Mouse (Mus musculus): ENCODE data around the gene Abhd15. TPM values are rescaled to one million over a fixed set of nuclear protein-coding genes. Genes with fewer than 3 reads are reported as not detected.

Gene Abhd15
- total and polyA plus RNA-seq, 2 experiments from 2014 or later: 1.2 to 2.1 TPM

- no peaks in the 10 kb centered on the region for H3K27me3 ChIP-seq (ENCODE audit: control insufficient read depth, insufficient read depth, low read length)
- H3K9ac ChIP-seq (replicated peaks; ENCODE audit: low read depth, low read length): no peak overlapping the region
- 65% methylated on average over 2 of the region's 2 CpGs for WGBS
- no peak for TF ChIP-seq EP300 (IDR thresholded peaks at IDR 0.05; ENCODE audit: low read depth)
- TF ChIP-seq CTCF (IDR thresholded peaks at IDR 0.05; ENCODE audit: low read depth): no peak
- no peak overlapping the region for H3K4me2 ChIP-seq (ENCODE audit: low read depth, low read length)
- H3K27ac ChIP-seq (ENCODE audit: low read depth): no peak overlapping the region
- no peaks in the 10 kb centered on the region for H3K4me1 ChIP-seq (ENCODE audit: control insufficient read depth, insufficient read depth)
- DNase-seq (ENCODE audit: low spot score) (no peak), ATAC-seq (ENCODE audit: insufficient read depth, low read depth) (no peak)
- peaks cover 8% of the 10 kb centered on the region for H3K36me3 ChIP-seq (replicated peaks; ENCODE audit: control insufficient read depth, insufficient read depth, low read length)
- no peak overlapping the region for H3K4me3 ChIP-seq (ENCODE audit: low read depth, low read length)
- no peaks in the 10 kb centered on the region for H3K9me3 ChIP-seq (replicated peaks; ENCODE audit: control insufficient read depth, low read length)
Observed at GRCm38 (mm10) chr11:77530862-77531261, 15.9 kb downstream of the Abhd15 start.

GRCm38 (mm10) chr11:77532202-77532846, 17.4 kb downstream of the Abhd15 start:
- WGBS: 87% methylated on average over 4 of the region's 4 CpGs
- peaks cover 23% of the 10 kb centered on the region for H3K36me3 ChIP-seq (replicated peaks; ENCODE audit: control insufficient read depth, insufficient read depth, low read length)
- no peak overlapping the region for H3K9ac ChIP-seq (replicated peaks; ENCODE audit: low read depth, low read length)
- no peaks in the 10 kb centered on the region for H3K9me3 ChIP-seq (replicated peaks; ENCODE audit: control insufficient read depth, low read length)
- H3K4me3 ChIP-seq (ENCODE audit: low read depth, low read length): no peak overlapping the region
- TF ChIP-seq EP300 (IDR thresholded peaks at IDR 0.05; ENCODE audit: low read depth) (no peak), CTCF (IDR thresholded peaks at IDR 0.05; ENCODE audit: low read depth) (no peak)
- no peak overlapping the region for H3K27ac ChIP-seq (ENCODE audit: low read depth)
- no peaks in the 10 kb centered on the region for H3K4me1 ChIP-seq (ENCODE audit: control insufficient read depth, insufficient read depth)
- ATAC-seq (ENCODE audit: insufficient read depth, low read depth): no peak
- H3K4me2 ChIP-seq (ENCODE audit: low read depth, low read length): no peak overlapping the region
- no peaks in the 10 kb centered on the region for H3K27me3 ChIP-seq (ENCODE audit: control insufficient read depth, insufficient read depth, low read length)
- no peak for DNase-seq (ENCODE audit: low spot score)

- no peaks in the 10 kb centered on the region for H3K27me3 ChIP-seq (ENCODE audit: control insufficient read depth, insufficient read depth, low read length)
- H3K27ac ChIP-seq (ENCODE audit: low read depth): no peak overlapping the region
- ATAC-seq (ENCODE audit: insufficient read depth, low read depth) (no peak), DNase-seq (ENCODE audit: low spot score) (no peak)
- 93% methylated on average over 7 of the region's 7 CpGs for WGBS
- no peak overlapping the region for H3K4me3 ChIP-seq (ENCODE audit: low read depth, low read length)
- no peaks in the 10 kb centered on the region for H3K4me1 ChIP-seq (ENCODE audit: control insufficient read depth, insufficient read depth)
- no peak overlapping the region for H3K4me2 ChIP-seq (ENCODE audit: low read depth, low read length)
- no peak for TF ChIP-seq CTCF (IDR thresholded peaks at IDR 0.05; ENCODE audit: low read depth)
- TF ChIP-seq EP300 (IDR thresholded peaks at IDR 0.05; ENCODE audit: low read depth): no peak
- peaks cover 75% of the 10 kb centered on the region for H3K36me3 ChIP-seq (replicated peaks; ENCODE audit: control insufficient read depth, insufficient read depth, low read length)
- no peaks in the 10 kb centered on the region for H3K9me3 ChIP-seq (replicated peaks; ENCODE audit: control insufficient read depth, low read length)
- no peak overlapping the region for H3K9ac ChIP-seq (replicated peaks; ENCODE audit: low read depth, low read length)
Observed at GRCm38 (mm10) chr11:77545261-77545660, 30.3 kb downstream of the Abhd15 start.

- H3K4me3 ChIP-seq (ENCODE audit: low read depth, low read length): no peak overlapping the region
- H3K4me2 ChIP-seq (ENCODE audit: low read depth, low read length): no peak overlapping the region
- H3K36me3 ChIP-seq (replicated peaks; ENCODE audit: control insufficient read depth, insufficient read depth, low read length): peaks cover 38% of the 10 kb centered on the region
- no peak overlapping the region for H3K9ac ChIP-seq (replicated peaks; ENCODE audit: low read depth, low read length)
- no peak overlapping the region for H3K27ac ChIP-seq (ENCODE audit: low read depth)
- 76% methylated on average over 3 of the region's 3 CpGs for WGBS
- DNase-seq (ENCODE audit: low spot score): no peak
- H3K4me1 ChIP-seq (ENCODE audit: control insufficient read depth, insufficient read depth): peaks cover 8% of the 10 kb centered on the region; the same call in 1 of the 2 replicates
- ATAC-seq (ENCODE audit: insufficient read depth, low read depth): no peak
- no peaks in the 10 kb centered on the region for H3K27me3 ChIP-seq (ENCODE audit: control insufficient read depth, insufficient read depth, low read length)
- H3K9me3 ChIP-seq (replicated peaks; ENCODE audit: control insufficient read depth, low read length): no peaks in the 10 kb centered on the region
- TF ChIP-seq EP300 (IDR thresholded peaks at IDR 0.05; ENCODE audit: low read depth) (no peak), CTCF (IDR thresholded peaks at IDR 0.05; ENCODE audit: low read depth) (no peak)
Observed at GRCm38 (mm10) chr11:77585201-77585600, 70.3 kb downstream of the Abhd15 start.

Other genes starting within 250 kb of the Abhd15 start
- 45.8 and 46.2 TPM in 2 replicates for gene Coro6, start 52.7 kb upstream of the Abhd15 start, total RNA-seq (2014; rRNA removed; ENCODE audit: low replicate concordance)
- 30.1 and 31.1 TPM in 2 replicates for gene Coro6, start 52.7 kb upstream of the Abhd15 start, polyA plus RNA-seq (2015; fragmentation: Nextera tagmentation; extraction: Ambion mirVana)
- gene Ankrd13b, start 25.4 kb upstream of the Abhd15 start, total RNA-seq (2014; rRNA removed; ENCODE audit: low replicate concordance): 6.4 and 9.9 TPM in 2 replicates
- gene Ankrd13b, start 25.4 kb upstream of the Abhd15 start, polyA plus RNA-seq (2015; fragmentation: Nextera tagmentation; extraction: Ambion mirVana): 2.6 and 2.7 TPM in 2 replicates
- 57.7 and 63.4 TPM in 2 replicates for gene Git1, start 21.6 kb upstream of the Abhd15 start, total RNA-seq (2014; rRNA removed; ENCODE audit: low replicate concordance)
- 5.5 and 6.2 TPM in 2 replicates for gene Git1, start 21.6 kb upstream of the Abhd15 start, polyA plus RNA-seq (2015; fragmentation: Nextera tagmentation; extraction: Ambion mirVana)
- gene Trp53i13, start 859 bp downstream of the Abhd15 start, total RNA-seq (2014; rRNA removed; ENCODE audit: low replicate concordance): 13.3 and 14.5 TPM in 2 replicates
- gene Trp53i13, start 859 bp downstream of the Abhd15 start, polyA plus RNA-seq (2015; fragmentation: Nextera tagmentation; extraction: Ambion mirVana): 22.5 and 23.8 TPM in 2 replicates
- gene Gm10392, start 4.1 kb downstream of the Abhd15 start, total RNA-seq (2014; rRNA removed; ENCODE audit: low replicate concordance): not detected in 2 replicates
- gene Gm10392, start 4.1 kb downstream of the Abhd15 start, polyA plus RNA-seq (2015; fragmentation: Nextera tagmentation; extraction: Ambion mirVana): 0.08 TPM in 1 of 2 replicates, not detected in the other
- 29.5 and 35.9 TPM in 2 replicates for gene Taok1, start 92.7 kb downstream of the Abhd15 start, total RNA-seq (2014; rRNA removed; ENCODE audit: low replicate concordance)
- gene Taok1, start 92.7 kb downstream of the Abhd15 start, polyA plus RNA-seq (2015; fragmentation: Nextera tagmentation; extraction: Ambion mirVana): 13.7 and 14.2 TPM in 2 replicates
- 30.5 and 55.1 TPM in 2 replicates for gene Nufip2, start 171.0 kb downstream of the Abhd15 start, total RNA-seq (2014; rRNA removed; ENCODE audit: low replicate concordance)
- 3.0 and 3.5 TPM in 2 replicates for gene Nufip2, start 171.0 kb downstream of the Abhd15 start, polyA plus RNA-seq (2015; fragmentation: Nextera tagmentation; extraction: Ambion mirVana)
- not detected in 2 replicates for gene Cryba1, start 210.2 kb downstream of the Abhd15 start, total RNA-seq (2014; rRNA removed; ENCODE audit: low replicate concordance)
- not detected in 2 replicates for gene Cryba1, start 210.2 kb downstream of the Abhd15 start, polyA plus RNA-seq (2015; fragmentation: Nextera tagmentation; extraction: Ambion mirVana)
- gene Myo18a, start 248.1 kb downstream of the Abhd15 start, total RNA-seq (2014; rRNA removed; ENCODE audit: low replicate concordance): 181 and 218 TPM in 2 replicates
- 80.0 and 82.5 TPM in 2 replicates for gene Myo18a, start 248.1 kb downstream of the Abhd15 start, polyA plus RNA-seq (2015; fragmentation: Nextera tagmentation; extraction: Ambion mirVana)

Measured in heart, postnatal 0 days (tissue).